Mouse (Mus musculus) ES-E14 (cell line): ENCODE data around the gene Serpina16.

Source experiments
- HCFC1 ChIP-seq: IDR thresholded peaks from 2 replicates; pipeline ENCODE4 v1.6.1; 2012; ENCODE audit warnings: low read length, inconsistent platforms, borderline replicate concordance; ENCODE audit not compliant: insufficient read depth
- MAFK ChIP-seq: IDR thresholded peaks from 2 replicates; pipeline ENCODE4 v1.6.1; 2014; ENCODE audit warnings: mild to moderate bottlenecking, low read depth, low read length, inconsistent platforms; ENCODE audit not compliant: insufficient read depth

DNA sequence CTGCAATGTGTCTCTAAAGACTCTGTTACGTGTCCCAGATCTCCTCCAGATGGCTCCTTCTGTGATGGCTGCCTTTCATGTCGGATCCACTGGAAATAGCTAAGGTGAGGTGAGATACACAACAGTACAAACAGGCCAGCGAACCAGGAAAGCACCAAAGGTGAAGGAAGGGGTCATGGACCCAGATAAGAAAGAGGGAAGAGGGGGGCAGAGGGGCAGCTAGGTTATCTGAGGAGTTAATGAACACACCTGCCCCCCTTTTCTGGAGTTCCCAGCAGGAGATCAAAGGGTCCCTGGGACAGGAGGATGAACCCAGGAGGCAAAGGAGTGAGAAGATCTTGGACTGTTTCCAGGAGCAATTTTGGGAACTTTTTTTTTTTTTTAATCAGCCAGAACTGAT, 9.4 kb upstream of the Serpina16 start:
- TF ChIP-seq MAFK = no peak
- no peak for TF ChIP-seq HCFC1
